Mouse (Mus musculus): ENCODE data around the gene Cacnb4. TPM values are rescaled to one million over a fixed set of nuclear protein-coding genes. Genes with fewer than 3 reads are reported as not detected.

Gene Cacnb4
- 0.06 and 0.19 TPM in 2 replicates for polyA plus RNA-seq (2012; rRNA removed; ENCODE audit: low replicate concordance)

DNA sequence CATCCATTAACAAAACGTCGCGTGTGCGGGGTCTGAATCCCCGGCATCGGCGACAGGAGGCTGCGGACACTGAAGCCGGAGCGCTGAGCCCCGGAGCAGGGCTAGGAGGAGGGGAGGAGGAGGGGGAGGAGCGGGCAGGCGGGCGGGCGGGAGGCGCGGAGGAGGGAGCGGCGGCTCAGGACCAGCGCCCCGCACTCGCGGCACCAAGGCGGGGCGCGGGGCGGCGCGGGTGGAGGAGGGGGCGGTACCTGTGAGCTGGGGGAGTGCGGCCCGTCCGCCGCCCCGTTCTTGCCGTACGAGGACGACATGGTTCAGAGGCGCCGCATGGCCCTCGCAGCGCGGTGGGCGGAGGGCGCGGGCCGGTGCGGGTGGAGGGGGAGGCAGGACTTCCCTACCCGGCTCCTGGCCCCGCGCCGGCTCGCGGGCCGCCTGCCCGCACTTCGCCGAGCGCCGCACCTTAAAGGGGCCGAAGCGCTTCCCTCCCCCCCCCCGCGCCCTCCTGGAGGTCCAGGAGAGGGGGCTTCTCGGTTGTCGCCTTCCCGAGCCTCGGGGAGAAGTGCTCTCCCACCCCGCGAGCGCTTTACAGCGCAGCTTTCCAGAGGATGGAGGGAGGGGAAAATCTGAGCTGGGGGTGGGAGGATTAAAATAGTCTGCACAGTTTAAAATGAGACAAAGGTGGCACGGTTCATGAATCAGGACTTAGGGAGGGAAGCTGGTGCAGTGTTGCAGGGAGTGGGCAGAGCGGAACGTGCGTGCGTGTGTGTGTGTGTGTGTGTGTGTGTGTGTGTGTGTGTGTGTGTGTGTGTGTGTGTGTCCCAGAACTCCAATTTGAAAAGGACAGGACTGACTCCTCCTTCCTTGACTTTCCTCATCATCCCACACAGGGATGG lies at the start of gene Cacnb4:
Cacnb4 (minus strand) TSS at position 809 of the 890 bp plus-strand sequence.

DNA sequence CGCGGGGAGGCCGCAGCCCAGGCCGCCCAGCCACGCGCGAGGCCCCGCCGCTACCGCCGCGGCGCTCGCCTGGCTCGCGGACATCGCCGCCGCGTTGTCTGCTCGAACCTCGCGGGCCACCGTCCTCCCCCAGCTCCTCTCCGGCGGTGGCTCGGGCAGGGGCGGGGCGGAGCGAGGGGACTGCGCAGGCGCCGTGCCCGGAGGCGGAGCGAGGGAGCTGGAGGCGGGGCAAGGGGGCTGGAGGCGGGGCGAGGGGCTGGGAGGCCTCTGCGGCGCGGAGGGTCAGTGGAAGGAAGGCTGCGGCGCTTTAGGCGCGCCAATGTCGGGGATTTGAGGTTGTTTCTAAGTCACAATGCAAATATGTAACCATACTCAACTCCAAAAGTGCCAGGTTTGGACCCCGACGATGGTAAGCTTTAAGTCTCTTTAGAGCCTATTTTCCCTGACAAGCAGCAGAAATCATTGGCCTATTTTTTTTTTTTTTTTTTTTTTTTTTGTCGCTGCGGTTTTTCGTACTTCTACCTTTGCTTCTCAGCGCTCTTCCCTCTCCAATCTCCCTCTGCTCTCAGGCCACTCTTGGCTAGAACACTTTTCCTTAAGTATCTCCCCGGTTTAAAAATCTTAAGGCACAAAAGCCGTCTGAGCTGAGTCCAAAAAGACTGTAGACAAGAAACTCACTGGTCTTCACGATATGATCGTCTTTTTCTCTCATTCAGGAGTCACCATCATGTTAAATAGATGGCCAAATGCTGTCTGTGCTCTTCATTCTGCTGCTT lies 251.7 kb downstream of the Cacnb4 start, which contains the start of gene Arl5a:
Arl5a (minus strand) TSS at position 155 of the 776 bp plus-strand sequence.

DNA sequence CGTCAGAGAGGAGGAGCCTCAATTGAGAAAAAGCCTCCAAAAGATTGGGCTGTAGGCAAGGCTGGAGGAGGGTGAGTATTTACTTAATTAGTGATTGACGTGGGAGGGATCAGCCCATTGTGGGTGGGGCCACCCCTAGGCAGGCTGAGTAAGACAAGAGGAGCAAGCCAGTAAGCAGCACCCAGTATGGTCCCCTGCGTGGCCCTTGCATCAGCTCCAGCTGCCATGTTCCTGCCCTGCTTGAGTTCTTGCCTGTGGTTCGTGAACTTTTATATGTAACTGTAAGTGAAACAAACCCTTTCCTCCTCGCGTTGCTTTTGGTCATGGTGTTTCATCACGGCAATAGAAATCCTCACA lies 298.2 kb downstream of the Cacnb4 start, which contains the start of gene Neb:
Neb (minus strand) TSS at position 27 of the 357 bp plus-strand sequence.

Other genes with a start within 250 kb of the Cacnb4 start
- gene Stam2, start 65.5 kb upstream of the Cacnb4 start, polyA plus RNA-seq (2012; rRNA removed; ENCODE audit: low replicate concordance): 6.9 and 11.0 TPM in 2 replicates
- gene Fmnl2, start 181.0 kb upstream of the Cacnb4 start, polyA plus RNA-seq (2012; rRNA removed; ENCODE audit: low replicate concordance): 2.3 and 2.9 TPM in 2 replicates

Measured in mammary gland, adult 2 months (tissue).